Mouse (Mus musculus) midbrain, embryonic 11.5 days (tissue): Measurements from ENCODE around the gene Crebl2. TPM values are rescaled to one million over a fixed set of nuclear protein-coding genes. Genes with fewer than 3 reads are reported as not detected.
A peak's percentile ranks its signal among the peaks of the same experiment; 100 is the strongest.

Experiments used
- ATAC-seq: fragments of 200-750 bp; cut with Nextera tagmentation; 2 replicates; pipeline ENCODE4 v1.8.0; 2017; ENCODE audit warnings: moderate TSS enrichment, moderate library complexity; ENCODE audit not compliant: low FRiP score
- DNase-seq: peaks from one replicate; pipeline ENCODE4 v3.0.0; 2015; ENCODE audit warnings: low spot score; ENCODE audit errors: missing footprints
- H3K27ac ChIP-seq: fragments of 300-500 bp; sonication (generic); 2 replicates; pipeline ENCODE4 v1.5.1; 2014; ENCODE audit warnings: low read depth, low read length
- H3K27me3 ChIP-seq: fragments of 300-500 bp; sonication (generic); 2 replicates; pipeline ENCODE4 v1.6.1; 2014; ENCODE audit warnings: mild to moderate bottlenecking, low read length, moderate library complexity, mixed read lengths; ENCODE audit not compliant: control insufficient read depth, insufficient read depth
- H3K36me3 ChIP-seq: fragments of 300-500 bp; sonication (generic); 2 replicates; pipeline ENCODE4 v1.6.1; 2014; ENCODE audit warnings: mild to moderate bottlenecking, low read length, moderate library complexity, mixed read lengths; ENCODE audit not compliant: control insufficient read depth, insufficient read depth
- H3K4me1 ChIP-seq: fragments of 300-500 bp; sonication (generic); 2 replicates; pipeline ENCODE4 v1.6.1; 2014; ENCODE audit warnings: low read length; ENCODE audit not compliant: control insufficient read depth, insufficient read depth
- H3K4me2 ChIP-seq: fragments of 300-500 bp; sonication (generic); 2 replicates; pipeline ENCODE4 v1.6.1; 2014; ENCODE audit warnings: mild to moderate bottlenecking, moderate library complexity
- H3K4me3 ChIP-seq: fragments of 300-500 bp; sonication (generic); 2 replicates; pipeline ENCODE4 v1.5.1; 2014; ENCODE audit warnings: low read depth, low read length
- H3K9ac ChIP-seq: fragments of 300-500 bp; sonication (generic); 2 replicates; pipeline ENCODE4 v1.6.1; 2014; ENCODE audit warnings: low read length
- H3K9me3 ChIP-seq: fragments of 300-500 bp; sonication (generic); 2 replicates; pipeline ENCODE4 v1.6.1; 2016; ENCODE audit warnings: low read length; ENCODE audit not compliant: control insufficient read depth
- WGBS: fragments of 180-500 bp; shearing (Covaris S2); extraction: QIAGEN DNeasy Blood & Tissue Kit; methylation state at CpG from one replicate; pipeline ENCODE4 v1.1.7; 2014; 5-methylcytosine and 5-hydroxymethylcytosine counted together
- polyA plus RNA-seq: library from polyadenylated mRNA; unstranded; fragments of >200 nt; fragmentation: Nextera tagmentation; extraction: Ambion mirVana; gene quantifications from 2 replicates; pipeline ENCODE4 v1.2.1, GENCODE M21; 2014

The Crebl2 gene
- polyA plus RNA-seq, 1 experiment from 2014 or later = 0.92 TPM

- WGBS = 35% methylated on average over 21 of the region's 21 CpGs
These were observed 36.7 kb upstream of the Crebl2 start for GRCm38 (mm10) chr6:134793046-134793806.

DNA sequence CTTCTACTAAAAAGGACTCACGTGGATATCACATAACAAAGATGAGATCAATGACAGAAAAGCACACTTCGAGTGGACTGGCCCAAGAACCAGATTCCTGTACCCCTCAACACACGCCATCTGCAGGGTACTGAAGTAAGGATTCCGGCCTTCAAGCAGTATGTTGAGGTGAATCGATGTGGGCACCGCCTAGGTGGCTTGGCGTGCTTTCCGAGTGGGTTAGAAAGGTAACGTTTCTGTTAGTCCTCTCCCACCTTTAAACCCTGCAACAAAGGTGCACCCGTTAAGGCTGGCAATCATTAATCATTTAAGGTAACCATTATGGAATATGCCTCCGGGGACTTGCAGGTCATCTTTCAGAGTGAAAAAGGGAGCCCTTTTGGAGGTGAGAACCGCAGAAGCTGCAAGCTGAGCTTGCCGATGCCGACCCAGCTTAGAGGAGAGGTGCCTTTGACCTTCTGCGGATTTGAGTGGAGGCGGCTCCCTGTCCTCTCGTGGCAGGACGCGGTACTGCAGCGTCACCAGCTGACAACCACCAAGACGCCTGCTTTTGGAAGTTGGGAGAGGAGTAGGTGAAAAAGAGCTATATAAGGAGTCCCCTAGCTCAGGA lies 35.9 kb upstream of the Crebl2 start:
- H3K4me2 ChIP-seq = peak overlapping the region; percentile 22; the same call in 1 of the 2 replicates
- DNase-seq (peak; percentile 97), ATAC-seq (peak; percentile 11; the same call in 1 of the 2 replicates)
- H3K9ac ChIP-seq = 0 out of 2 replicates have a peak overlapping the region, but pooled peaks have one; percentile 9
- 12% methylated on average over 21 of the region's 21 CpGs for WGBS
- H3K27me3 ChIP-seq = peaks cover 8% of the 10 kb centered on the region; the same call in 1 of the 2 replicates
- H3K9me3 ChIP-seq = no peaks in the 10 kb centered on the region
- no peak overlapping the region for H3K27ac ChIP-seq
- peaks cover 8% of the 10 kb centered on the region; the same call in 1 of the 2 replicates for H3K4me1 ChIP-seq
- H3K4me3 ChIP-seq = no peak overlapping the region
- H3K36me3 ChIP-seq = no peaks in the 10 kb centered on the region

More at GRCm38 (mm10) chr6:134793046-134793806, 36.7 kb upstream of the Crebl2 start:
- ATAC-seq (peak; percentile 19), DNase-seq (peak; percentile 92)
- Histone ChIP-seq H3K4me2 (peak overlapping the region; percentile 57), H3K9ac (peak overlapping the region; percentile 70), H3K27me3 (peaks cover 8% of the 10 kb centered on the region; the same call in 1 of the 2 replicates), H3K36me3 (no peaks in the 10 kb centered on the region), H3K27ac (no peak overlapping the region), H3K4me3 (peak overlapping the region; percentile 70), H3K9me3 (no peaks in the 10 kb centered on the region), H3K4me1 (peaks cover 8% of the 10 kb centered on the region; the same call in 1 of the 2 replicates)

DNA sequence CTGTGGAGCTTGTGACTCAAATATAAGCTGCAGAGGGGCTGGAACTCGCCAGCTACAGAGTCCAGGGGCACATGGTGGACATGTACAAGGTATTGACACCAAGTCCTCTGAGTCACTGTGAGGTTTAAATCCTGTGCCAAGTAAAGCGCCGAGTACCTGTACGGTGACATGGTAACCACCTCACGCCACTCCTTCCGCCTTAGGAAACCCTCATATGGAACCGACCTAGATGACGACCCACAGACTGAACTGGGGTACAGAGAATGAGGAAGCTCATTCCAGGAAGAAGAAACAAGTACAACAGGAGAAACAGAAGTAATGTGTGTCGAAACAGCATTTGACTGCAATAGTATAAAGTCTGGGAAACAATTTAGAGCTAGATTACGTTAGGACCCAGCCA lies 33.7 kb upstream of the Crebl2 start:
- H3K9me3 ChIP-seq = no peaks in the 10 kb centered on the region
- H3K4me1 ChIP-seq = no peaks in the 10 kb centered on the region; the same call in 1 of the 2 replicates
- peaks cover 8% of the 10 kb centered on the region; the same call in 1 of the 2 replicates for H3K27me3 ChIP-seq
- no peak overlapping the region for H3K27ac ChIP-seq
- no peak overlapping the region for H3K4me2 ChIP-seq
- ATAC-seq (no peak), DNase-seq (no peak)
- H3K9ac ChIP-seq = no peak overlapping the region
- 90% methylated on average over 10 of the region's 10 CpGs for WGBS
- H3K36me3 ChIP-seq = no peaks in the 10 kb centered on the region
- no peak overlapping the region for H3K4me3 ChIP-seq

GRCm38 (mm10) chr6:134801483-134801882 lies 28.5 kb upstream of the Crebl2 start:
- Histone ChIP-seq H3K9ac (no peak overlapping the region), H3K36me3 (no peaks in the 10 kb centered on the region), H3K9me3 (no peaks in the 10 kb centered on the region), H3K27ac (no peak overlapping the region), H3K4me1 (no peaks in the 10 kb centered on the region), H3K27me3 (no peaks in the 10 kb centered on the region), H3K4me2 (no peak overlapping the region), H3K4me3 (no peak overlapping the region)
- WGBS = 80% methylated on average over 1 of the region's 1 CpGs
- DNase-seq (no peak), ATAC-seq (no peak)

- WGBS = 81% methylated on average over 9 of the region's 9 CpGs
- Histone ChIP-seq H3K4me3 (no peak overlapping the region), H3K9ac (no peak overlapping the region), H3K27me3 (no peaks in the 10 kb centered on the region), H3K4me1 (no peaks in the 10 kb centered on the region), H3K4me2 (no peak overlapping the region), H3K9me3 (no peaks in the 10 kb centered on the region), H3K27ac (no peak overlapping the region), H3K36me3 (no peaks in the 10 kb centered on the region)
- ATAC-seq (no peak), DNase-seq (no peak)
These were observed 27.3 kb upstream of the Crebl2 start for GRCm38 (mm10) chr6:134802641-134803043.

- H3K4me1 ChIP-seq = no peaks in the 10 kb centered on the region
- no peak overlapping the region for H3K4me2 ChIP-seq
- no peak overlapping the region for H3K27ac ChIP-seq
- H3K36me3 ChIP-seq = no peaks in the 10 kb centered on the region
- 80% methylated on average over 5 of the region's 5 CpGs for WGBS
- H3K9ac ChIP-seq = no peak overlapping the region
- DNase-seq (no peak), ATAC-seq (no peak)
- H3K4me3 ChIP-seq = no peak overlapping the region
- no peaks in the 10 kb centered on the region for H3K27me3 ChIP-seq
- H3K9me3 ChIP-seq = no peaks in the 10 kb centered on the region
These were observed 25.1 kb upstream of the Crebl2 start for GRCm38 (mm10) chr6:134804736-134805277.

GRCm38 (mm10) chr6:134806130-134806529 lies 23.8 kb upstream of the Crebl2 start:
- ATAC-seq (no peak), DNase-seq (no peak)
- H3K27me3 ChIP-seq = no peaks in the 10 kb centered on the region
- no peak overlapping the region for H3K4me3 ChIP-seq
- H3K36me3 ChIP-seq = no peaks in the 10 kb centered on the region
- H3K4me1 ChIP-seq = no peaks in the 10 kb centered on the region
- no peak overlapping the region for H3K4me2 ChIP-seq
- no peak overlapping the region for H3K27ac ChIP-seq
- H3K9me3 ChIP-seq = no peaks in the 10 kb centered on the region
- H3K9ac ChIP-seq = no peak overlapping the region
- 87% methylated on average over 6 of the region's 6 CpGs for WGBS

GRCm38 (mm10) chr6:134807091-134807490 lies 22.9 kb upstream of the Crebl2 start:
- H3K27ac ChIP-seq = no peak overlapping the region
- no peaks in the 10 kb centered on the region for H3K4me1 ChIP-seq
- no peak overlapping the region for H3K4me2 ChIP-seq
- no peaks in the 10 kb centered on the region for H3K9me3 ChIP-seq
- no peaks in the 10 kb centered on the region for H3K27me3 ChIP-seq
- no peak overlapping the region for H3K9ac ChIP-seq
- DNase-seq (no peak), ATAC-seq (no peak)
- WGBS = 83% methylated on average over 1 of the region's 2 CpGs
- no peak overlapping the region for H3K4me3 ChIP-seq
- no peaks in the 10 kb centered on the region for H3K36me3 ChIP-seq

DNA sequence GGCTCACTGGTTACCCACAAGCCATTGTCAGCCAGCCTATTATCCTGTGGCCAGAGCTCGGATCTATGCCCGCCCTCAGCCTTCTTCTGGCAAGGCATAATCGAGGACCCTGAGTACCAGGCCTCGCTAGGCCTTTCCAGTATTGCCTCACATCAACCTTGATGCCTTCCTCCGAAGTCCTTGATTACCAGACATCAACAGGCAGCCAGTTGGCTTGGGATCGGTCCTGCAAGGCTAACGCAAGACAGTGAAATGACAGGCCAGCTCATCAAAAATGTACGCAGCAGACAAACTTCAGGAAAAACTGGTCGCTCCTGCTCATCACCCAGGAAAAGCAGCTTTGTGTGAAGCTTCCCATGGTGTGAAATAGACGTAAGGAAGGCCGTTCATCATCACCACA lies 22.2 kb upstream of the Crebl2 start:
- ATAC-seq (no peak), DNase-seq (no peak)
- H3K4me1 ChIP-seq = no peaks in the 10 kb centered on the region
- H3K27me3 ChIP-seq = no peaks in the 10 kb centered on the region
- H3K4me2 ChIP-seq = no peak overlapping the region
- no peaks in the 10 kb centered on the region for H3K36me3 ChIP-seq
- no peaks in the 10 kb centered on the region for H3K9me3 ChIP-seq
- H3K4me3 ChIP-seq = no peak overlapping the region
- WGBS = 84% methylated on average over 11 of the region's 11 CpGs
- no peak overlapping the region for H3K27ac ChIP-seq
- H3K9ac ChIP-seq = no peak overlapping the region
